Mouse (Mus musculus) thymus, postnatal 10 days (tissue): ENCODE measurements around the gene Cotl1.

ENCODE experiments used
- DNase-seq, 2 experiments: peaks; one replicate each; pipeline ENCODE4 v3.0.0; 2021; ENCODE audit warnings: low spot score in 2 of 2

Gene Cotl1

DNA sequence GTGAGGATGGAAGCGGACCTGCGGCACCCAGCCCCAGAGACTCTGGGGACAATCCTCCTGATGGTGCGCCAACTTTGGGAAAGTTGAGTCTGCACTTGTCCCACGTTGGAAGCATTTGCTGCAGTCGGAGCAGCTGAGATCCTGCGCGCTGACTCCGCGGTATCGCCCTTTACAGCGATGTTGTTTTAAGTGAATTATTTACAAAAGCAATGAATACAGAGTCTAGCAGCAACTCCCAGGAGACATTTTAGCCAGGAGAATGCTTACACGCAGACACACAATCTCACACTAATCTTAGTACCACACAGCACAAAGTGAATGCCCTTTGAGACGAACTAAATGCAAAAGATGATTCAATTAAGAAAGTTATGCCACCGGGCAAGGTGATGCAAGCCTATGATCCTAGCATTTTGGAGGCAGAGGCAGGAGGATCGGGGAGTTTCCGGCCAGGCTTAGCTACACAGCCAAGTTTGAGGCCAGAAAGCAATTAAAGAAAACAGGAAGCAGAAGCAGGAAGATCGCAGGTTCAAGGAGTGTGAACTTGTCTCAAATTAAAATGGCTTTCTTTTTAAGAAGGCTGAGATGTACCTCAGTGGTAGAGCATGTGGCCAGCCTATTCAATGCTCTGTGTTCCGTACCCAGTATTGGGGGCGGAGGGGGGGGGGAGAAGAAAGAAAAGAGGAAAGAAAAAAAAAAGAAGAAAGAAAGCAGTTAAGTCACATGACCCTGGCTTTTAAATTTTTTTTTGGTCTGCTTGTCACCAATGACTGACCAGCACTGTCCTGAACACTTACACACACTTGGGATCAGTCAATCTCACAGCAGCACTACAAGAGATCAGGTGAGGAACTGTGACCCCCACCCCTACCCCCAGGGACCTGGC is 2.0 kb downstream of the Cotl1 start:
- no peak for DNase-seq

DNA sequence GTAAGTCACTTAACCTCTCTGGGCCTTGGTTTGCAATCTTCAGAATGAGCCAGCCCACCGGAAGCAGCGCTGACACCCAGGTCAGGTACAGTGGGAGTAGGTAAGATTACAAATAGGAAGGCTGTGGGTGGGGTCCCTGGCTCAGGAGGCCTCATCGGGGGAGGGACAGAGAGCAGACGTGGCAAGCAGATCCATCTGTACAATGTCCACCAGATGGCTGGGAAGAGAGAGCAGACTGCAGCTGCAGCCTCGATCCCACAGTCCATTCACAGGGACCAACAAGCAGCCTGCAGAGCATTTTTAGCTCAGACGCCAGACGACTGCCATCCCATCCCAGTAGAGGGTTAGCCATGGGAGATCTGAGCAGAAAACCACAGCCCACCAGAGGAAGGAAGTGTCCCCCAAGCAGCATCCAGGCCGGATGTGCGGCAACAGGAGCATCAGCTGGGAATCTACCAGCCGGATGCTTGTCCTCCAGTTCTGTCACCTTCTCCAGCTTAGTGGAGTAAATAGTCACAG is 2.7 kb downstream of the Cotl1 start:
- DNase-seq = peak; percentile 29 to 32

- no peak for DNase-seq
Observed at GRCm38 (mm10) chr8:119836831-119837230, 3.5 kb downstream of the Cotl1 start.

DNA sequence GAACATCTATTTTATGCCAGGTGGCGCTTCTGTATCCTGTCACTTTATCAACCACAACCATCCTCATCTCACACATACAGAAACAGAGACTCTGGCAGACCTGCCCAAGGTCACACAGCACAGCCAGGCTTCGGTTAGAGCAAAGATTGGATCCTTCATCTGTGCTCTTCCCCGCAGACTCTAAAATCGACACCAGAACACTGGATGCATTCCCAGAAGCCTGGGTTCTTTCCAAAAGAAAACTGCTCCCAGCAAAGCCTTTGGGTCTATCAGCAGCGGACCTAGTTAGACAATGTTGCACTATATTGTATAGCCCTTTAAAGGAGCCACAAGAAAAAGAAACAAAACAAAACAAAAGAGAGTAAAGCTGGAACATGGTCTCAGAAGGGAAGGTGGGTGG is 5.1 kb downstream of the Cotl1 start:
- no peak for DNase-seq

GRCm38 (mm10) chr8:119834676-119835075 is 5.7 kb downstream of the Cotl1 start:
- DNase-seq = no peak

DNA sequence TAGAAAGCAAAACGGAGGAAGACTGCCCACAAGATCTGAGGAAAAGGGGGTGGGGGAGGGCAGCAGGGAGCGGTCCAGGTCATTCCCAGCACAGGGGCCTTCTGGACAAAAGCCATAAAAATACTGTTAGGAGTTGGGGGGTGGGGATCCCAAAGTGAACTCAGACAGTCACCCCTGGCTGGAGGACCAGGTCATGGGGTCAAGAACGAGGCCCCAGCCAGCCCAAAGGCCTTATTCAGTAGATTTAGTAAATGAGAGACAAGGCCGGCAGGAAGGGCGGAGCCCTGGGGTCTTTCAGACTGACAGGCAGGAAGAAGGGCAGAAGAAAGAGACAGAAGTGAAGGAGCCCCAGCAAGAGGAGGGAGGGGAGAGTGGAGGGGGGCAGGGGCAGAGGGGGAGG is 7.4 kb downstream of the Cotl1 start:
- DNase-seq = peak; percentile 37 to 44

GRCm38 (mm10) chr8:119832101-119832617 is 8.2 kb downstream of the Cotl1 start:
- DNase-seq = no peak

DNA sequence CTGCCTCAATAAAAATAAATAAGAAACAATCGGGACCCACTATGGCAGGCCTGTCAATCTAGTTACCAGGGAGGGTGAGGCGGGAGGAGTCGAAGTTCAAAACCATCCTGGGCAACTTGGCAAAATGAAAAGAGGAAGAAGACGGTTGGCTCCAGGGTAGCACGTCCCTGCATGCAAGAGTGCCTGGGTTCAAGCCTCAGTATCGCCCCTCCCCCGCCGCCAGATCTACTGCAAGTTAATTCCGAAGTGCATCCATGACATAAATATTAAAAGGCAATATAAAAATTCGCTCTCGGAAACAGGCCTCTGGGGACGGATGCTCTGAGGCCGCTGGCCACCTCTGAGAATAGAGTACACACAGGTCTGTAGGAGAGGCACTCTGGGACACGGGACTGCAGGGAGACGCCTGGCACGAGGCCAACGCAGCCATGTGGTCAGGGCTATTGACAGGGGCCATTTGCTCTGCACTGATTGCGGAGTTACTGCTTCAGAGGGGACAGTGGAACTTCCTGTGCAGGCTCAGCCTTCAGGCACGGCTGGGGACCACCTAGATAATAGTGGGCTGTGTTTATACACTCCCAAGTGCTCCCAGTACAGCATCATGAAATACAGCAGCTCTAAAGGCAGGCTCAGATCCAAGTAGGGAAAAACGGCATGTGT is 8.9 kb downstream of the Cotl1 start:
- no peak for DNase-seq

DNA sequence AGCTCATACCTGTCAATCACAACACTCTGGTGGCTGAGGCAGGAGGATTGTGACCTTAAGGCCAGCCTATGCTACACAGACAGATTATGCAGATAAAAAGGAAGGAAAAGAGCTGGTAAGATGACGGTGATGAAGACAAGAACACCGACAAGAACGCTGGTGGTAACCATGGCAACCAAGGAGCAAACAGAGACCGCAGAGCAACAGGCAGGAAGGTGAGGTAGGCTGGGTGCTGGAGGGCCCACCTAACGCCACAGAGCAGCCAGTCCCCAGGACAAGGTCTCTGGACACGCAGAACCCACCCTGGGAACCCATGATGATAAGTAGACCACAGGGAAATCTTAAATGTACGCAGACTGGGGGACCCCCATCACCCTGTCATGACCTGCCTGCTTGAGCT is 9.8 kb downstream of the Cotl1 start:
- DNase-seq = peak; percentile 69 to 76

DNA sequence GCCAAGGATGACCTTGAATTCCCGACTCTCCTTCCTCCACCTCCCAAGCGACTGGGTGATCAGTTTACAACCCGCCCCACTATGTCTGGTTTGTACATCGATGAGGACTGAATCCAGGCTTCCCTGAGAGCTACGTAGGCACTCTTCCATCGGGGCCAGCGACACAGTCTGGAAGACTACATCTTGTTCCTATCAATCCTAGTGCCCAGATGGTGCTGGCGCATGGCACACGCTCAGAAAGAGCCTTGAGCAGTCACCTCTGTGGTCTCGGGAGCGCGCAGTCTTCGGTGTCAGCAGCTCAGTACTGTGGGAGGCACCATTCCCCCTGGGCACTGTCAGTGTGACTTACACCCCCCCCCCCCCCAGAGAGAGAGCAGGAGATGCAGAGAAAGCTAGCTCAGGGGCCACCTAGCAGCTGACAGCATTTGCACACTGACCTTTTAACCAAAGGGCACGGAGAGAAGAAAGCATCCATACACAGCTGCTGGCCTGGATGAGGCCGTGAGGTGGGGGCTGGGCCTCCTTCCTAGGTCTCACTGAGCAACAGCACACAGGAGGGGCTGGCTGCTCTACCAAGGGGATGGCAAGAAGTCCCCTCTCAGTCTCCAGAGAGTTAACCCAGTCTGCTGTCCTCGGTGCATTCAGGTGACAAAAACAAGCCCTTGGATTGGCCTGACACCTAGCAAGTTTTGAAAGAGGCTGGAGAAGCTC is 10.3 kb downstream of the Cotl1 start:
- no peak for DNase-seq

DNA sequence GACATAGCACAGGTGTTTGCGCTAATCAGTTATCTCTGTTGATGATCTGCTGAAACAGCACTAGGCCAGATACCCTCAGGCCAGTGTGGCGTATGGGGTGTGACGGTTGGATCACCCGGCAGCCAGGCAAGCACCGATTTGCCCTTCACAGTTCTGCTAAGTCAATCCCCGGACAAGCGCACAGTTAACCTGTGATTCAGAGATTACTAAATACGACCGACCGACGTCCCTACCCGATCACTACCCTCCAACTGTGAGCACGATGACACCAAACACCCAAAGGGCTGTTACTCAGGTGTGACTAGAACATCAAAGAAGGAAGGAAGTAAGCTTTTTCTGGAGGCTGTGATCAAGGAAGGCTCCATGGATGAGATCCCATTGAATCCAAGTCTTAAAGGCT is 10.9 kb downstream of the Cotl1 start:
- no peak for DNase-seq

DNA sequence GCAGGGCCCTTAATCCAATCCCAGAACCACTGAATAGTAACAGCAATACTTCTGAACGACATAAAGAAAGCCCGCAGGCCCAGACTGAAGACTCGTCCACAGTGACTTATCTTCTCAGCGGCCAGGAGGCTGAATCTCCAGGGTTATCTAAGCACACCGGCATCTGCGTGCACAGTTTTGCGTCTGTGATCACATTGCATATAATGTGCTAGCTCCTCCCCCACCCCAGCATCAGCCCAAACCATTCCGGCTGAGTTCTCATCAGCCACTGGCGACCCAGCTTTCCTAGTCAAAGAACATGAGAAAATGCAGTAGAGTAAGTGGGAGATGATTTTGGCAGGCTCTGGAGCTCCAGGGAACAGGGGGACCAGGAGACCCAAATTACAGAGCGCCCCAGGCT is 11.3 kb downstream of the Cotl1 start:
- no peak for DNase-seq

DNA sequence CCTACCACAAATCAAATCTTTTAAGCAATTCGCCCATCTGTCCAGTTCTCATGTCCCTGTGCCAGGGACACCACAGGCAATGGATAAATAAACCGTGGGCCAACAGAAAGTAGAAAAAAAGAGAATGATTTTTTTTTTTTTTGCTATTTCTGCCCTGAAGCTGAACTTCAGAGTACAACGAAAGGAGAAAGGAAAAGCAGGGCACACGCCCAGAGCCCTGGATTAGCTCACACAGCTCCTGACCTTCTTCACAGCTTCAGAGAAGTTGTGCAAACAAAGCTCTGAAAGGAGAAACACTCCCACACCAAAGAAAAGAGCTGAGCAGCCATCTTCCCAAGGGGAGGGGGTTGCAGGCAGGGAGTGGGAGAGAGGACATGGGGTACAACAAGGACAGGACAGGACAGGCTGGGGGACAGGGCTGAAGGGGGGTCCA is 12.6 kb downstream of the Cotl1 start:
- DNase-seq = no peak

- DNase-seq = no peak
Observed at GRCm38 (mm10) chr8:119826982-119827381, 13.4 kb downstream of the Cotl1 start.

- DNase-seq = no peak
Observed at GRCm38 (mm10) chr8:119825950-119826730, 14.2 kb downstream of the Cotl1 start.

DNA sequence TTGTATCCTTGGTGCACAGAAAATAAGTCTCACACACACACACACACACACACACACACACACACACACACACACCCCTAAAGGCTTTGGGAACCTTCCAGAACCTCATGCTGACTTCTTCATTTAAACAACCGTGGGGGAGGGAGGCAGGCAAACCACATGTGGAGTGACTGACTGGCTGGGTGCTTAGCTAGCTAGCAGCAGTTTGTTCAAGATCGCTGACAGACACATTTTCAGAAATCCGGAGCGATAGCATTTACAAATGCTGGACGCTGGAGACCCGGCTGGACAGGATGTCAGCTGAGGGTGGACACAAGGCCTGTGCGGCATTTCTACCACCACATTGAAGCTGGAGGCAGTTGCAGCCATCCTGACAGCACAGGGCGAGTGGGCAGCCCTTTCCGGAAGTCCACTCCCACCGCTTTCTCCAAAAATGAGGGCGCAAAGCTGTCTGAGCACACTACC is 15.5 kb downstream of the Cotl1 start:
- no peak for DNase-seq

- DNase-seq = no peak
Observed at GRCm38 (mm10) chr8:119824100-119824499, 16.2 kb downstream of the Cotl1 start.

- no peak for DNase-seq
Observed at GRCm38 (mm10) chr8:119823278-119823677, 17.1 kb downstream of the Cotl1 start.

GRCm38 (mm10) chr8:119821691-119822090 is 18.7 kb downstream of the Cotl1 start:
- DNase-seq = no peak

DNA sequence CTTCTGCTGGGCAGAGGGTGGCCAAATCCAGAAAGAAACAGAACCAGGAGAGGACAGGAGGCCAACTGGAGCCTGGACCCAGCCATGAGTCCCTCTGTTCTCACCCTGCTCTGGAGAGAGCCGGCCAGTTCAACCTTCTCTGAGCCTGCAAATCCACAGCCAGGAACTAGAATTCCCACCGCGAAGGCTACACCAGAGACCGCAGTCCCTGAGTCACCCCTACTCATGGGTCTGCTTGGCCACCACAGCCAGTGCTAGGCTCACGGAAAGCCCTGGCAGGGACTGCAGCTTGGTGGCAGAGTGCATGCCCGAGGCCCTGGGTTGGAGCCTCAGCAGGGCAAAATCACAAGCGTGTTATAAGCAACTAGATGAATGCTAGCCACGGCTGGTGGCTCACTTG is 20.4 kb downstream of the Cotl1 start:
- no peak for DNase-seq

DNA sequence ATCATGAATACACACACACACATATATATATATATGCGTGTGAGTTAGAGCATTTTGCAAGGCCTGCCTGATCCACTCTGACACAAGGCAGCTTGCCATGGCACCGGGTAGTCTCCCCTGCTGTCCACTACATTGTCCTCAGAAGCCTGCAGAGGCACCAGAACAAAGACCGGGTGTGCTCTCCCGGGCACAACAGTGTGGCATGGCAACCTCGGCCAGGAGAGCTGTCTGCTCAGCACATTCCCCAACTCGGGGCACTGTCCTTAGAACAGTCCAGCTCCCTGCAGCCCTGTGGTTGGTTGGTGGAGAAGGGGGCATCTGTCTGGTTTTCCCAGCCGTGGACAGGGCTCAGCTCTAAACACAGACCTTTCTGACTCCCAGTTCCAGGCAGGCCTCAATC is 21.0 kb downstream of the Cotl1 start:
- DNase-seq = no peak
